Mouse (Mus musculus): ENCODE data around the gene Uqcrq.
"Not testable (repeated sequence)": the region's sequence is repeated elsewhere in the genome, so short reads cannot be mapped to it uniquely, and the experiment has no call there.

Uqcrq gene

DNA sequence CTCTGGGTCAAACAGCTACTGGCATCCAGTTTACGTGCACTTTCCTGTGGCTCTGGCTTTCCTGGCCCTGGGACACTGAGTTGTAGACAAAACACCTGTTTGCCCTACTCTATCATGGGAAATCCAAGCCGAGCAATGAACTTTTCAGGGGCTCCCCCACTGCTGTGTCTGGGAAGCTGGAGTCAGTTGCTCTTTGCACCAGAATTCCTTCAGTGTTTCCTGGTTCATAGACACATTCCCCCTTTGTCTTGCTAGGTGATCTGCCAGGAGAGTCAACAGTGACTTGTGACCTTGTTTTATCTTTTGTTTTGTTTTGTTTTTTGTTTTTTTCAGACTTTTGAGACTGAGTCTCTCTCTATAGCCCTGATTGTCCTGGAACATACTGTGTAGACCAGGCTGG lies 20.7 kb upstream of the Uqcrq start:
- no peak for DNase-seq

DNA sequence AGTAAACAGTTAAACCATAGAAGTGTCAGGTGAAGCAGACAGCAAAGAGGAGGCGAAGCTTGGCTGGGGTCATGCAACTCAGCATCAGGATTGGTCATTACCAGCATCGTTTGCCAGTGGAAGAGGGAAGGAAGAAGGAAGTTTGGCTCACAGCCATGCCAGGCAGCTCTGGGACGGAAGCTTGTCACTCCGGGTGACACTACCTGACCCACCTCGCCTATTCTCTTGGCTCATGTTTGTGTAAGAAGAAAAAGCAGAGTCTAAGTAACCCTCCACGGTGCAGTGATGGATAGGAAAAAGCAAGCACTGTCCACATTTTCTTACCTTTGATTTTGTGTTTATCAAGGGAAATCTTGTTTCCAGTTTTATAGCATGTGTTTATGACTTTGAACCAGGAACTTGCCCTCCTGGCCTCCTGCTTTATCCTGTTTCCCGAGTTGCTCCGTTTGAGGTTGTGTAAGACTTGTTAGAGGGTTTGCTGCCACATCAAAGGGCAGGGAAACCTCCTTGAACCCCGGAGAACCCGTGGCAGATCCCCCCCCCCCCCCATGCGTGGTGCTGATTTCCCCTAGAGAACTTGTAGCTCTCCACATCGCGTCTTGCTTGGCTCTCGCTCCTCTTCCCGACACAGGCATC lies 19.6 kb upstream of the Uqcrq start:
- DNase-seq, result peak; percentile 44

DNA sequence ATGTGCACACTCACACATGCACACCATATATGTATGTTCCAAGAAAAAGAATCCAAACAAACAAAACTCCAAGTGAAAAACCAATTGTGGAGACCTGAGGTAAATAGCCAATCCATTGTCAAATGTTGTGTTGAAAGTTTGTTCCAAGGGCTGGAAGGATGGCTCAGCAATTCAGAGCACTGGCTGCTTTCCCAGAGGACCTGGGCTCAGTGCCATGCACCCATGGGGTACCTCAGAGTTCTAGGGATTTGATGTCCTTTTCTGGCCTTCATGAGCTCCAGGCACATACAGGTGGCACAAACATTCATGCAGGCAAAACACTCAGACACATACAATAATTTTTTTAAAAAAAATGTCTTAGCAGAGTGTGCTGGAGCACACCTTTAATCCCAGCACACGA lies 17.9 kb upstream of the Uqcrq start:
- no peak for DNase-seq

DNA sequence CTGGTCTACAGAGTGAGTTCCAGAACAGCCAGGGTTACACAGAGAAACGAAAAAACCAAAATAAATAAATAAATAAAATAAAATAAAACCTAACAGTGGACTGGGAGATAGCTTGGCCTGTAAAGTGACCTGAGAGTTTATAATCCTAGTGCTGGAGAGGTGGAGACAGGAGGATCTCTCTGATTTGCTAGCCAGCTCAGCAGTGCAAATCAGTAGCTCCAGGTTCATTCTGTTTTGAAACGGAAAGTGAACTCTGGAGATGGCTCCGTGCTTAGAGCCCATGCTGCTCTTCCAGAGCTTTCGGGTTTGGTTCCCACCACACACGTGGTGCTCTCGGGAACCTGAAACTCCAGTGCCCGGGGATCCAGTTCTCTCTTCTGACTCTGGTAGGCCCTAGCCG lies 17.4 kb upstream of the Uqcrq start:
- no peak for DNase-seq

DNA sequence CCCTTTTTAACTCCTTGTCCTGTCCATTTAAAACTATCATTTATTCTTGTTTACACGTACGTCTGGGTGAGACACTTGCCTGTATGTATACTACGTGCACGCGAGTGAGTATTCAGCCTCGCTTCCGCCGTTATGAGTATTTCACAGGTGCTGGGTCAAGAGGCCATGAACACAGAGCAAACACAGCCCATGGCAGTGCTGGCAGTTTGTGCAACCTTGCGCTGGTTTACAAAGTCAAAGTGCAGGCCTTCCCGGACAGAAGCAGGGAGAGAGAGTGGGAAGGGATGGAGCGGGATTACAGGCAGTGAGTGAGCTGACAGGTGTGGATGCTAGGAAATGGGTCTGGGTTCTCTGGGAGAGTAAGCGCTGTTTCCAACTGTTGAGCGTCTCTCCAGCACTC lies 15.6 kb upstream of the Uqcrq start:
- DNase-seq, result no peak

DNA sequence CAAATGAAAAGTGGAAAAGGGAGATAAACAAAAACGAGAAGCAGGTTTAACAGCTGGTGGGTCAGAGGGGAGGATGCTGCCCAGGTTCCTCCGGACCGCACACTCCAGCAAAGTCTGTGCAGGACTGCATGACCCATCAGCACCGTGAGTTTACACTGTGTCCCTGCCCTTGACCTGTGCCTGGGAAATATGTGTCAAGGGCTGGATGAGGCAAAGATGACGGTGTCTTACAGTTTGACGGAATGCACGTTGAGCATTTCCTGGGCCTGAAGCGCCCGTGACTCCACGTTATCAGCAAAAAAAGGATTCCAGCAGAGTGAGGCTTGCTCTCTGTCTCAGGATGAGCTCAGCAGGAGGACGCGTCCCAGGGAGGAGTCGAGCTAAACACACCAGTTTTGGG lies 14.9 kb upstream of the Uqcrq start:
- no peak for DNase-seq

DNA sequence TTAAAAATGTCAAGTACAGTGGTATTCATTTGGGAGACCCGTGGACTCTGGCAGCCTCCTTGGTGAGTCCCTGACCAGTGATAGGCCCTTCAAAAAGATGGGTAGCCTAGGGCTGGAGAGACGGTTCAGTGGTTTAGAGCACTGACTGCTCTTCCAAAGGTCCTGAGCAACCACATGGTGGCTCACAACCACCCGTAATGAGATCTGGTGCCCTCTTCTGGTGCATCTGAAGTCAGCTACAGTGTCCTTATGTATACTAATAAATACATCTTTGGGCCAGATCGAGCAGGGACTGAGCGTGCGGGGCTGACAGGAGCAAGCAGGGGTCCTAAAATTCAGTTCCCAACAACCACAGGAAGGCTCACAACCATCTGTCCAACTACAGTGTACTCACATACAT lies 13.2 kb upstream of the Uqcrq start:
- peak; percentile 60 for DNase-seq

DNA sequence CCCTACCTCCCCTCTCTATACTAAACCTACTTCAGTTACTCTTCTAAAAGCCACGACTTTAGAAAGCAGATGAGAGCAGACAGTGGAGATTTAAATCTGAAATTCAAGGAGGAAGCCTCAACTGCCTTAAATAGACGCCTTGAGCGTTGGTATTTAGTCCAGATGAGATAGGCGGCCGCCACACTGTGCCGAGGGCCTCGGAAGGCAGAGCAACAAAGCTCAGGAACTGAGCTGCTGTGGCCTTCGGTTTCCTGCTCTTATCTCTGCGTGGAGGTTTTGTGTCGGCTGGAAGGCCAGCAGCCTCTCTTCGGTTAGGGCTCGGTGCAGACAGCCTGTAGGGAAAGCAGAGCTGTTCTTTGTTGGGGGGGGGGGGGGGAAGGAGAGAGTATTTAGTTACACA lies 11.3 kb upstream of the Uqcrq start:
- DNase-seq, result peak; percentile 66

DNA sequence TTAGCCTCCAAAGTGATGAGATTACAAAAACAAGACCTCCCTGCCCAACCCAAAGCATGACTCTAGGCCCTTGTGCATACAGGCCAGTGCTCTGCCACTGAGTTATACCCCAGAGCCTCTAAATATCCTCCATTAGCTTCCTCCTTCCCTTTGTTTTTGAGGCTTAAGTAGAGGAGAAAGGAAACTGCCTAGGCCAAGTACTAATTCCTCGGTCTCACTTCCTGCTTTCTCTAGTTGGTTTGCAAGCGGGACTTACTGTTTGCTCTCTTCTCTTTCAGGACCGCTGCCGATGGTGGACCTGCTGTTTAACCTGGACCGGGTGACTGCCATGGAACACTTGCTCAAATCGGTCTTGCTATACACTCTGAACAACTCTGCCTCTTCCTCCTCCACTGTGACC lies 5.7 kb upstream of the Uqcrq start:
- DNase-seq, result no peak

DNA sequence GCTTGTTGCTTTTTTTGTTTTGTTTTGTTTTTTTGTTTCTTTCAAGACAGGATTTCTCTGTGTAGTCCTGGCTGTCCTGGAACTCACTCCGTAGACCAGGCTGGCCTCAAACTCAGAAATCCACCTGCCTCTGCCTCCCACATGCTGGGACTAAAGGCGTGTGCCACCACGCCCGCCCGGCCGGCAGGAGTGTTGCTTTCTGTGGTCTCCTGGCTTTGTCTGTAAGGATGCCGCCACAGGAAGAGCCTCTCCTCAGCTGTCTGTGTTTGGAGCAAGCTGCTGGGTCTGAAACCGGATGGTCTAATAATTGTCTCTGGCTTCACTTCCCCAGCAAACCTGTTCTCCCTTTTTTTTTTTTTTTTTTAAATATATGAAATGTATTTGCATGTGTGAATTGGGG lies 4.9 kb upstream of the Uqcrq start:
- no peak for DNase-seq

DNA sequence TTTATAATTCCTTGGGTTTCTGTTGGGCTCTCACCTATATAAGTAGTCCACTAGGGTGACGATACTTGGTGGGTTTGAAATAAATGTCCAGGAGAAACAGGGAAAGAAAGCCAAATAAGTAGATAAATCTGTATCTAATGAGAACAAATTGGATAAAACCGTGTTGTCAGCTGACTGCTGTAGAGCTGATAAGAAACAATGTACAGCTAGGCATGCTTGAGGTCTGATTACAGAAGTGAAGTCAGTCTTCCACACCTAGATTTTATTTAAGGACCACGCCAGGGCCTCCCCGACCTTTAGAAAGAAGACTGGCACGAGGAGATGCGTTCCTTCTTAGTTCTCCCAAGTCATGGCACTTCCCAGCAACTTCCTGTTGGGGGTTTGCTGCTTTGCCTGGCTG lies 2.4 kb upstream of the Uqcrq start:
- no peak for DNase-seq

DNA sequence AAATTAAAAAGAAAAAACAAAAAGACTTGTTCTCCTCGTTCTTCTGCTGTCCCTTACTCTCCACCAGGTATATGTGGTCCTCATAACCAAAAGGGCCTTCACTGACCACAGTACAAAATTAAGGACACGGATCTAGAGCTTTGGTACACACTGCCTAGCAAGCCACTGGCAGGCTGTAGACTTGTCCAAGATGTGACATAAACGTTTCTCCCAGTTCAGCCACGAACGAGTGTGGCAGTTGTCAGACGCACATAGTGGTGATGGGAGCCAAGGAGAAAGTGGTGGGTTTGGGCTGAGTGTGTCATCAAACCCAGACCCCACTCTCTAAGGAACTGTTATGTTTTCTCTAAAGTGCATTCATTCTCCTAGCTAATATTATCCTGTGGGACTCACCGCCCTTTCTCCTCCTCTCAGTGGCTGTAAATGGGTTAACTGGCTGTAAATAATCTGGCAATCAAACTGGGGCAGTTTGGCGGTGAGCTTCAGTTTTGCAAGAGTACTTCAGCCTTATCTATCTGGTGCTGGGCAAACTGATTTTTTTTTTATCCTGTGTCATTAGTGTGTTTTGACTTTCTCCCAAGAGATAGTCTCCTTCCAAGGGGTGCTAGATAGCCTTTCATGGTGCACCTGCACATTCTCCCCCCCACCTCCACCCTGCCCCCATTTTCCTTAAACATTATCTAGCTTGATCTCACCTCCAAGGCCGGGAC lies 871 bp upstream of the Uqcrq start:
- DNase-seq, result peak; percentile 39

DNA sequence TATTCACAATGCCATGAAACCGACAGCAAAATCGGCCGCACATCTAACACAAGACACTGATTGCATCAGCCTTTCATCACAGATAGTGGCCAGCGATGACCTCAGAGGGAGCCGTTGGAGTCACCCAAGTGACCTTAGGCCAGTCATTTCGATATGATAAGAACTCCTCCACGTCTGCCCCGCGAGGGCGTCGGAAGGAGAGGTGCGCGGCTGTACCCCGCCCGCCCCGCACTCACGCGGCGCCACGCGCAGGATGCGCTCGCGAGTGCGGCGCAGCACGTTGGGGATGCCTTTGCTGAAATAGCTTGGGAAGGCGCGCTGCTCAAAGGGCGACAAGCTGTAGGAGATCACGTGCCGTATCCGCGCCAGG lies 346 bp downstream of the Uqcrq start:
- no peak for DNase-seq

DNA sequence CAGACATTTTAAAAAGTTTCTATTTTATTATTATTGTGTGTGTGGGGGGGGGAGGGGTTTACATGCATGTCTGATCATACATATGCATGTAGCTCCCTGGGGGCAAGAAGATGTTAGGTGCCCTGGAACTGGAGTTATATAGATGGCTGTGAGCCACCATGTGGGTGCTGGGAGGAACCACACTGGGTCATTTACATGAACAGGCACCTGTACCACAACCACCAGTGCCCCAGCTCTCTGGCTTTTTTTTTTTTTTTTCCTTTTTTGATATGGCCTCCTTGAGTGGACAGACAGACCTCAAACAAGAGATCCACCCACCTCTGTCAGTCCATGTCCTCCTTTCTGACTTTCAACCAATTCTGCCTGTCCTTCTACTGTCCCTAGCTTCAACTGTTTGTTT lies 1.4 kb downstream of the Uqcrq start:
- DNase-seq, result no peak

DNA sequence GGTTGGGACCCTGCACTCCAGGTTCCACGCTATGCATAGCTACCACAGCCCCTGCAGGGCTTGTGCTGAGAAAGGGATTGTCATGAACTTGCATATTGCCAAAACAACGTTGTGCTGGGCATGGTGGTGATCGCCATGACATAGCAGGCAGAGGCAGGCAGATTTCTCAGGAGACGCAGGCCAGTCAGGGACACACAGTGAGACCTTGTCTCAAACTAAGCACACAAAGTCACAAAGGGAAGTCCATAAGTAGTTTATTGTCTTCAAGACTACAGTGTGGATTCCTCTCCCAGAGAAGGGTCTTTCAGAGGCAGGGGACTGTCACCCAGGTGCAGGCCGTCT lies 1.9 kb downstream of the Uqcrq start:
- no peak for DNase-seq

DNA sequence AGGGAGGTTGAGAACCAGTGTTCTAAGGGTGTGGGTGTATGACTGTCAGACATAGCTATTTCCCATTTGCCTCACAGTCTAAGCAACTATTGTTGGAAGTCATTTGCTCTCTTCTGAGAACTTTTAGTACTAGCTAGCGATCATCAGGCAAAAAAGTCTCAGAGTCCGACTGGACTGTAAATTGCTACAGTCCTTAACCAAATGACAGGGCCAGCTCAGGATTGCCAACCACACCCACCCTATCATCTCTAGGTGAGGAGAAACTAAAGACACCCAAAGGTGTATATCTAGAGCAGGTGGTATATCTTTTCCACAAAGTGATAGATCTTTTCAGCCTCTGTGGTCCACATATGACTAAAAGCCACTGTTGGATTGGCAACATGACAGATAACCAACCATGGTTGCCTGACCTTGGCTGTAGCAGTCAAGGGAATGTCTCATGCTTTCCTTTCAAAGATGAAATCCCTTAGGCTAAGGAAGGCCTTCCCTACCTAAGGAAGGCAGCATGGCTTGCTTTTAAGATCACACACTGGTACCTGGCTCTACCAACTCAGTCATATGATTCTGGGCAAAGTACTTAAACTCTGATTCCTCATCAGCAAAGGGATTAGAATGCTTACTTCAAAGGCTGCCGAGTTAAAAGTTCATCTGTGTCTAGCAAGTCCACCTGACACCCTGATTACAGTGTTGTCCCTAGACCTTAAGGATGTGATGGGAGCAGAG lies 2.5 kb downstream of the Uqcrq start:
- DNase-seq, result no peak

DNA sequence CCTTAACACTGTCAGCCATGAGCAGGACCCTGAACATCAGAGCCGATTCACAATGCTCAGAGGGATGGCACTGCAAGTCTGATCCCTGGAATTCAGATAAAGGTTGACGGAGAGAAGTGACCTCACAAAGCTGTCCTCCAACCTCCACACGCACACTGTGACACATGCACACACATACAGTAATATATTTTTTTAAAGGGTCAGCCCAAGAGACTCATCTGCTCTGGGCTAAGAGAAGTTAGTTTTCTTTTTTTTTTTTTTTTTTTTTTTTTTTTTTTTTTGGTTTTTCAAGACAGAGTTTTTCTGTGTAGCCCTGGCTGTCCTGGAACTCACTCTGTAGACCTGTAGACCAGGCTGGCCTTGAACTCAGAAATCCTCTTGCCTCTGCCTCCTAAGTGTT lies 3.7 kb downstream of the Uqcrq start:
- not testable (repeated sequence) for DNase-seq

DNA sequence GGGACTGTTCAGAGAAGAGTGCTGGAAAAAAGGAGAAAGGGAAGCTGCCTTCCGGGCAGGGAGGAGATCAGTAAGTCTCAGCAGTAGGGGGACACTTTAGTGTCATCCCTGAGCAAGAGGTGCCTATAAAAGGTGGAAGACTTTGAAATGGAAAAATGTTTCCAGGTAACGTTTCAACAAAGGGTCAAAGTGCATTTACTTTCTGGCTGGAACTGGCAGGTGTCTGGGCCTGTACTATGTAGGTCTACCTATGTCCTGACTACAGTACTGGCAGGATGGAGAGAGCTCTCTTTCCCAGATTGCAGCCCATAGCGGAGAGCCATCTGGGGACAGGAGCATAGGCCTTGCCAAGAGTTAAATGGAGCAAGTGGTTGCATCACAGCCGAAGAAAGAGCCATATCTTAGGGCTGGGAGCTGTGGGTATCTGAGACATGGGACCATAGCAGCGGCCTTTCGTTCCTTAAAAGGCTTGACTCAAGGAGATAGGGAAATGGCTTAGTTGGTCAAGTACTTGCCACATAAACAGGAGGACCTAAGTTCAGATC lies 4.8 kb downstream of the Uqcrq start:
- DNase-seq, result no peak

DNA sequence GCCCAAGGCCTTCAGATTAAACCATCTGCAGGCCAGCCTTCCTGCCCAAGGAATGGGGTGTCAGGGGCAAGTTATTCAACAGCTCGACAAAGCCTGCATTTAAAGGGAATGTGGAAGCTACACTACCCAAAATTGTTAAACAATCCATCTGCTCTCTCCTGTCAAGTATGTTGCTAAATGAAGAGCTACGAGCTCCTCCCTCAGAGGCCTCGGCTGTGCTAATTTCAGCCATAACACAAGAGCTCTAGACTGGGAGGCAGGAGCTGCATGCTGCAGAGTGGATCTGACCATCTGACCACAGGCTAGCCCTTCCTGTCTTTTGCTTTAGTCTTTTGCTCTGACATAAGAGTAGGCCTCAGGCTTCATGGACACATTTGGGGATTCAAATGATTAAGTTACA lies 5.4 kb downstream of the Uqcrq start:
- DNase-seq, result no peak

DNA sequence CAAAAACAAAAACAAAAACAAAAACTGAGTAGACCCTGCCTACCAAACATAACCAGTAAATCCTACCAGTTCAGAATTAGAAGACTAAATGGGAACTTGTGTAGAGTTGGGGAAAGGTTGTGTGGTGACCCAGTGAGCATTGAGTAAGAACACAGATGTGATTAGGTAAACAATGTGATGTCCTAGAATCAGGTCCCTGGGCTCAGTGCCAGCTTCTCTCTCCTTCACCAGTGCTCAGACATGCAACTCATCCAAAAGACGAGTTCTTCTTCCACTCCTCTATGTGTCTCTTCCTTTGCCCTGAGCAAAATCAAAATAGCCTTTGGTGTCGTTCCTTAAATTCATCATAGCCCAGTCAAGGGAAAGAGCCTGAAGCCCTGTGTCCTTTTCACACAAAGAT lies 5.8 kb downstream of the Uqcrq start:
- DNase-seq, result no peak

DNA sequence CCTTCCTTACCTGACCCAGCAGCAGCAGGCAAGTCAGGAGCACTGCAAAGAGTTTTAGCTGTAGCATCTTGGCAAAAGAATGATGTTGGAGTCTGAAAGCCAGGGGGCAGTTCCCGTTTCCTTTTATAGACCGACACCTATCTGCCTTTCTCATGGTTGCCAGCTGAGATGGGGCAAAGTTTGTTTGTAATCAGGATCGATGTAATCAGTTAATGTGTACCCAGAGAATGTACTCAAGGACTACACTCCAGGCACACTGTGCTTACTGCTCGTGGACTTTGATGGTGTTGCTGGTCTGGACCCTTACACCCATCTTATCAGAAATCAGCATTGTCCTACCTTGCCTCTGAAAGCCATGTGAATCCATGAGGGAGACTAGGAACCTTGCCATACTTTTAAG lies 7.6 kb downstream of the Uqcrq start, which contains the start of gene Leap2:
TSS of gene Leap2 (minus strand) at position 135 of the 400 bp plus-strand sequence.
- no peak for DNase-seq

DNA sequence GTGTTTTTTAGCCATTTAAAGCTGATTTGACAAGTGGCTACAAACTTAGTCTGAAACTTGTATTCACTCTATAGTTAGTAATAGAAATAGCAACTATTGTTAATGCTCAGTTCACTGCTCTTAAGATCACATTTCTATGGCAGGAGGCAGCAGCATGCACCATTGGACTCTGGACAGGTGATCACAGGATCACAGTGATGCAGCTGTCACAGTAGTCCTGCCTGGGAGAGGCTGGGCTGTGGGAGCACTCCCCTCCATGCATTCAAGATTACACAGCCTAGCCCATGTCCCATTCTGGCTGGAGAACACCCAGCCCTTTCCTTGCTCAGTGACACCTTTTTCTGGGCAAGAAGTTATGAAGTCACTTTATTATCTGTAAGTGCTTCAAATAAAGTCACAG lies 12.6 kb downstream of the Uqcrq start:
- no peak for DNase-seq

DNA sequence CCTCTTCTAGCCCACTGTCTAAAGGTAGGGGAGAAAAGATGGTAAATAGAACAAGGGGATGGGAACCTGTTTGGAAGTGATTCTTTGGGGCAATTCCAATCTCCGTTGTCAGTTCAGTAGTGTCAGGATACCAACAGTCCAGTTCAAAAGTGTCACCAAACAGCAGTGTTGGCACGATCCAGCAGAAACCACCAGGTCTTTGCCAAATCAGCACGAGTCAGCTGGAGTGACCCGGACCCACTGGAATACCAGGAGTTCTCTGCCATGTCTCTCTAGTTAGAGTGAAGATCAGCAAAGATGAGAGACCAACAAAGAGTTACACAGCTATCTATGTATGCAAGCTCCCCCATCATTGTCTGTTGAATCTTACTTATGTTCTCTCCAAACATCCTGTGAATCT lies 16.8 kb downstream of the Uqcrq start:
- no peak for DNase-seq

DNA sequence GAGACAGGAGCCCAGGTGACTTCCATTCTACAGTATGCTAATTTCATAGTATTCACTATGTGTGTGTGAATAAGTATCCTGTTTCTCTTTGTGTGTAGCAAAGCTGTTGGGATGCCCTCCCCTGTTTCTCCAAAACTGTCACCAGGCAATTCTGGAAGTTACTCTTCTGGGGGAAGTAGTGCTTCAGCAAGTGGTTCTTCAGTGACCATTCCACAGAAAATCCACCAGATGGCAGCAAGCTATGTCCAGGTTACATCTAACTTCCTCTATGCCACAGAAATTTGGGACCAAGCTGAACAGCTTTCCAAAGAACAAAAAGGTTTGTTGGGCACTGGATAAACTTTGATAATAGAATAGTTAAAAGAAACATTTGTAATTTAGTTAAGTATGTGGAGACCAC lies 18.9 kb downstream of the Uqcrq start:
- DNase-seq, result no peak
